Mouse (Mus musculus): ENCODE measurements at regions not wholly inside any gene's neighbourhood (a gene's known extent, or its start where the extent isn't known, plus 50 kb on each side); places are given as distances from the start of the nearest gene placed in this dataset.

GRCm38 (mm10) chr8:126804115-126804514, 141.5 kb downstream of the Tomm20 start:
- TF ChIP-seq CTCF (IDR thresholded peaks at IDR 0.05; ENCODE audit: borderline replicate concordance, extremely low read depth, insufficient read depth, insufficient read length) (no peak), POLR2A (IDR thresholded peaks at IDR 0.05; ENCODE audit: borderline replicate concordance, extremely low read depth, insufficient read depth, insufficient read length, poor library complexity, severe bottlenecking) (no peak)
